19 mouse cellular contexts compared by ENCODE assay signal in genomic region chr2:178838571-178838970, GRCm38 (mm10).
DNase-seq lines count a peak whose midpoint lies in the region; ATAC-seq lines count a peak whose summit lies in the region.
"Had no signal": no experiment of that assay in that cellular context is flagged by ENCODE, and none has a peak within 500 bp of the region (broad histone marks: within the 10 kb centered on the region; RNA-seq: fewer than 3 reads in every experiment).

No protein-coding gene starts in this region.

- H3K4me1 ChIP-seq in midbrain, embryonic 11.5 days (ENCODE audit: control insufficient read depth, insufficient read depth, low read length), result peaks cover 2% of the 10 kb centered on the region; the same call in 1 of the 2 replicates
- peaks cover 6% of the 10 kb centered on the region for H3K4me1 ChIP-seq in midbrain, embryonic 16.5 days (ENCODE audit: control insufficient read depth, insufficient read depth, low read length)
- peaks cover 5% of the 10 kb centered on the region for H3K4me1 ChIP-seq in limb, embryonic 11.5 days (ENCODE audit: control insufficient read depth, insufficient read depth, low read length)
- H3K4me1 ChIP-seq: liver, embryonic 12.5 days; megakaryocyte, embryonic 14.5 days had no signal

- H3K27me3 ChIP-seq in midbrain, embryonic 11.5 days (ENCODE audit: control insufficient read depth, insufficient read depth, low read length), result no peaks in the 10 kb centered on the region
- no peaks in the 10 kb centered on the region for H3K27me3 ChIP-seq in midbrain, embryonic 16.5 days (ENCODE audit: control insufficient read depth, insufficient read depth, low read depth, low read length)
- no peaks in the 10 kb centered on the region for H3K27me3 ChIP-seq in limb, embryonic 11.5 days (ENCODE audit: control insufficient read depth, insufficient read depth, low read length)
- H3K27me3 ChIP-seq: embryonic facial prominence, embryonic 12.5 days; liver, embryonic 12.5 days; megakaryocyte, embryonic 14.5 days had no signal

- WGBS in midbrain, embryonic 11.5 days, result 22% methylated on average over 6 of the region's 6 CpGs
- WGBS in midbrain, embryonic 16.5 days, result 8% methylated on average over 6 of the region's 6 CpGs
- 35% methylated on average over 6 of the region's 6 CpGs for WGBS in limb, embryonic 11.5 days

- H3K9ac ChIP-seq in midbrain, embryonic 11.5 days (ENCODE audit: low read length), result no peak overlapping the region
- H3K9ac ChIP-seq in midbrain, embryonic 16.5 days (ENCODE audit: low read depth, low read length), result no peak overlapping the region
- H3K9ac ChIP-seq in limb, embryonic 11.5 days (ENCODE audit: low read length), result no peak overlapping the region
- H3K9ac ChIP-seq: embryonic facial prominence, embryonic 12.5 days; liver, embryonic 12.5 days had no signal

- no peaks in the 10 kb centered on the region for H3K9me3 ChIP-seq in midbrain, embryonic 11.5 days (ENCODE audit: control insufficient read depth, low read length)
- H3K9me3 ChIP-seq in midbrain, embryonic 16.5 days (replicated peaks; ENCODE audit: control insufficient read depth, low read length, poor library complexity, severe bottlenecking), result no peaks in the 10 kb centered on the region
- H3K9me3 ChIP-seq in limb, embryonic 11.5 days (ENCODE audit: control insufficient read depth, low read length), result no peaks in the 10 kb centered on the region
- H3K9me3 ChIP-seq: embryonic facial prominence, embryonic 12.5 days; liver, embryonic 12.5 days had no signal

- H3K4me2 ChIP-seq in midbrain, embryonic 11.5 days, result no peak overlapping the region
- H3K4me2 ChIP-seq in midbrain, embryonic 16.5 days (ENCODE audit: low read length), result no peak overlapping the region
- H3K4me2 ChIP-seq in limb, embryonic 11.5 days (ENCODE audit: low read depth, severe bottlenecking), result no peak overlapping the region
- H3K4me2 ChIP-seq: embryonic facial prominence, embryonic 12.5 days; liver, embryonic 12.5 days had no signal

- H3K36me3 ChIP-seq in midbrain, embryonic 11.5 days (ENCODE audit: control insufficient read depth, insufficient read depth, low read length), result no peaks in the 10 kb centered on the region
- H3K36me3 ChIP-seq in midbrain, embryonic 16.5 days (ENCODE audit: control insufficient read depth, insufficient read depth, low read length), result no peaks in the 10 kb centered on the region
- H3K36me3 ChIP-seq in limb, embryonic 11.5 days (ENCODE audit: control insufficient read depth, insufficient read depth, low read length), result no peaks in the 10 kb centered on the region
- H3K36me3 ChIP-seq: embryonic facial prominence, embryonic 12.5 days; liver, embryonic 12.5 days had no signal

- H3K27ac ChIP-seq in midbrain, embryonic 11.5 days (ENCODE audit: low read depth, low read length), result no peak overlapping the region
- H3K27ac ChIP-seq in midbrain, embryonic 16.5 days (ENCODE audit: low read length), result no peak overlapping the region
- H3K27ac ChIP-seq in limb, embryonic 11.5 days (replicated peaks; ENCODE audit: low read depth, low read length), result no peak overlapping the region
- H3K27ac ChIP-seq: embryonic facial prominence, embryonic 12.5 days; liver, embryonic 12.5 days had no signal

- no peak overlapping the region for H3K4me3 ChIP-seq in midbrain, embryonic 11.5 days (ENCODE audit: low read depth, low read length)
- no peak overlapping the region for H3K4me3 ChIP-seq in midbrain, embryonic 16.5 days (ENCODE audit: low read depth, low read length)
- no peak overlapping the region for H3K4me3 ChIP-seq in limb, embryonic 11.5 days (ENCODE audit: low read depth, low read length)
- H3K4me3 ChIP-seq: embryonic facial prominence, embryonic 12.5 days; liver, embryonic 12.5 days; megakaryocyte, embryonic 14.5 days had no signal

- peak; percentile 28 for DNase-seq in embryo, embryonic 10.5 days (ENCODE audit: low spot score)
- no peak for DNase-seq in embryo, embryonic 9.5 days (ENCODE audit: extremely low spot score)
- DNase-seq in heart, adult 11 months, result peak; percentile 86
- no peak for DNase-seq in heart, adult 18-20 months
- DNase-seq in midbrain, embryonic 11.5 days (ENCODE audit: low spot score, missing footprints), result peak; percentile 44
- DNase-seq in limb, embryonic 11.5 days (ENCODE audit: low spot score), result no peak
- DNase-seq in thymus, postnatal 14 days, result no peak
- DNase-seq: adrenal gland, adult 8-10 months; cerebellum, postnatal 10 days; gastrocnemius, postnatal 25 days; kidney, postnatal 14 days; lung, adult 2 months; right cerebral cortex, postnatal 4 days; thymus, adult 2 months had no signal

- ATAC-seq in midbrain, embryonic 11.5 days (ENCODE audit: low FRiP score), result 0 out of 2 replicates have a peak, but pooled peaks have one; percentile 34
- no peak for ATAC-seq in midbrain, embryonic 16.5 days
- peak; percentile 40; the same call in 1 of the 2 replicates for ATAC-seq in limb, embryonic 11.5 days (ENCODE audit: insufficient number of reproducible peaks, low FRiP score, low TSS enrichment, low read depth)
- ATAC-seq: inflammation-experienced regulatory T-cells, adult 6 months; liver, embryonic 12.5 days had no signal

Comparison
In these comparisons a context has a peak if more than half of its experiments do, and no peak if none do; other contexts are left out.
1. DNase-seq: peak in embryo, embryonic 10.5 days (single experiment), heart, adult 11 months (single experiment) and midbrain, embryonic 11.5 days (single experiment); none in embryo, embryonic 9.5 days (single experiment), heart, adult 18-20 months (0 of 2), limb, embryonic 11.5 days (single experiment) and thymus, postnatal 14 days (single experiment).